Mouse (Mus musculus) splenic B cell, adult 2 months (primary cell): Measurements from ENCODE around the gene Serpinb6c.
"Not testable (repeated sequence)": the region's sequence is repeated elsewhere in the genome, so short reads cannot be mapped to it uniquely, and the experiment has no call there.

Source experiments
- DNase-seq: peaks from one replicate; pipeline ENCODE4 v3.0.0-alpha.2; 2011; ENCODE audit warnings: low read depth, low spot score
- H3K27me3 ChIP-seq: 2 replicates; pipeline ENCODE4 v1.6.1; 2012; ENCODE audit warnings: mild to moderate bottlenecking, low read length, moderate library complexity, mixed read lengths; ENCODE audit not compliant: control insufficient read depth, poor library complexity, insufficient read depth, severe bottlenecking
- H3K36me3 ChIP-seq: 2 replicates; pipeline ENCODE4 v1.6.1; 2012; ENCODE audit warnings: mild to moderate bottlenecking, low read length, moderate library complexity, mixed read lengths; ENCODE audit not compliant: control insufficient read depth, poor library complexity, insufficient read depth, severe bottlenecking

The Serpinb6c gene

GRCm38 (mm10) chr13:33905176-33905954, at the start of gene Serpinb6c:
Gene Serpinb6c, minus strand, starts transcription at chr13:33905708.
- H3K36me3 ChIP-seq: no peaks in the 10 kb centered on the region
- no peak for DNase-seq

GRCm38 (mm10) chr13:33952947-33953346, 47.4 kb upstream of the Serpinb6c start:
- DNase-seq: no peak

More at GRCm38 (mm10) chr13:33905176-33905954, at the start of gene Serpinb6c:
- no peaks in the 10 kb centered on the region for H3K27me3 ChIP-seq

GRCm38 (mm10) chr13:33952075-33952449, 46.6 kb upstream of the Serpinb6c start:
- no peaks in the 10 kb centered on the region for H3K27me3 ChIP-seq
- H3K36me3 ChIP-seq: no peaks in the 10 kb centered on the region
- DNase-seq: no peak

More at GRCm38 (mm10) chr13:33952947-33953346, 47.4 kb upstream of the Serpinb6c start:
- Histone ChIP-seq H3K36me3 (no peaks in the 10 kb centered on the region), H3K27me3 (no peaks in the 10 kb centered on the region)

- no peaks in the 10 kb centered on the region for H3K27me3 ChIP-seq
- DNase-seq: no peak
These were observed 46.0 kb upstream of the Serpinb6c start for GRCm38 (mm10) chr13:33951308-33952074.

DNA sequence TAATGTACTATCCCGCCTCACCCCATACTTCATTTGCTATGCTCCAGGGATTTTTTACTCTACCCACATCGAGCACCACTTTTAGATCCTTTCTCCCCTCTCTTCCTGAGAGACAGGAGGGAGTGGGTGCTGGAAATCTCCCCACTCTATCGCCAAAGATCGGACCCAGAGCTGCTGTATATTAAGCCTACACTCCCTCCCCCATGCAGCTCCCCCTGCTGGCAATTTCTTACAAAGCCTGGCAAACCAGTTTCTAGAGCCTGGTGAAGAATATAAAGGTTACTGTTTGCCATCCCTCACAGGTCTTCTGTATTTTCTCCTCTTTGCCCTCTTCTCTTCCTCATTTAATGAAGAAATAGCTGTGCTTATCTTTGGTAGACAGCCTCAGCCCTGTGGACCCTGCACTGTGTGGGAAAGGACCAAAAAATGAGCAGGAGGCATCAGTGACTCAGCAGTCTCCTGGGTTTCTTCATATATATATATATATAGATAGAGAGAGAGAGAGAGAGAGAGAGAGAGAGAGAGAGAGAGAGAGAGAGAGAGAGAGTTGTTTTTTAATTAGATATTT, 36.8 kb upstream of the Serpinb6c start:
- Histone ChIP-seq H3K27me3 (no peaks in the 10 kb centered on the region), H3K36me3 (no peaks in the 10 kb centered on the region)
- peak; percentile 16 for DNase-seq

More at GRCm38 (mm10) chr13:33951308-33952074, 46.0 kb upstream of the Serpinb6c start:
- H3K36me3 ChIP-seq: no peaks in the 10 kb centered on the region

- no peaks in the 10 kb centered on the region for H3K27me3 ChIP-seq
- no peaks in the 10 kb centered on the region for H3K36me3 ChIP-seq
- no peak for DNase-seq
These were observed 35.8 kb upstream of the Serpinb6c start for GRCm38 (mm10) chr13:33941288-33941808.

- not testable (repeated sequence) for H3K27me3 ChIP-seq, H3K36me3 ChIP-seq, DNase-seq
These were observed 32.1 kb upstream of the Serpinb6c start for GRCm38 (mm10) chr13:33937587-33937986.

GRCm38 (mm10) chr13:33937151-33937550, 31.6 kb upstream of the Serpinb6c start:
- DNase-seq: no peak
- Histone ChIP-seq H3K36me3 (no peaks in the 10 kb centered on the region), H3K27me3 (no peaks in the 10 kb centered on the region)

- DNase-seq: no peak
- Histone ChIP-seq H3K36me3 (no peaks in the 10 kb centered on the region), H3K27me3 (no peaks in the 10 kb centered on the region)
These were observed 30.1 kb upstream of the Serpinb6c start for GRCm38 (mm10) chr13:33935465-33936181.

GRCm38 (mm10) chr13:33934743-33935142, 29.2 kb upstream of the Serpinb6c start:
- no peak for DNase-seq
- H3K27me3 ChIP-seq: no peaks in the 10 kb centered on the region
- no peaks in the 10 kb centered on the region for H3K36me3 ChIP-seq

DNA sequence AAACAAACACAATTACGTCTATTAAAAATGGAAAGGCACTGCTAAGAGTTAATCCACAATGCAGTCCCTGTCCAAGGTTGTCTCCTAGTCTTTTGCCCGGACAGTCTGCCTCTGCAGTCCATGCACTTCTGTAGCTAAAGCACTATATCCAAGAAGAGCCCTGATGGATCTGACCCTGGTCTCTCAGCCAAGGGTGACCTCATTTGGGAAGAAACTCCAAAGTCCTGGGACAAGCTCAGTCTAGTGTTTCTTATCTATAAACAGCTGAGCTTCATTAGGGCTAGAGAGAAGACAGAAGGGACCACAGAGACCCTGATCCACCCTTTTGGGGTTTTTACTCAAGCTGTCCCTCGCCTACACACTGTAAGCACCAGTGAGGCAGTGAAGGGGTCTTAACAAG, 25.4 kb upstream of the Serpinb6c start:
- no peak for DNase-seq
- no peaks in the 10 kb centered on the region for H3K27me3 ChIP-seq
- no peaks in the 10 kb centered on the region for H3K36me3 ChIP-seq

GRCm38 (mm10) chr13:33930281-33930680, 24.8 kb upstream of the Serpinb6c start:
- H3K36me3 ChIP-seq: no peaks in the 10 kb centered on the region
- DNase-seq: no peak
- no peaks in the 10 kb centered on the region for H3K27me3 ChIP-seq

GRCm38 (mm10) chr13:33921699-33922098, 16.2 kb upstream of the Serpinb6c start:
- H3K27me3 ChIP-seq: no peaks in the 10 kb centered on the region
- H3K36me3 ChIP-seq: no peaks in the 10 kb centered on the region
- DNase-seq: no peak

- Histone ChIP-seq H3K36me3 (no peaks in the 10 kb centered on the region), H3K27me3 (no peaks in the 10 kb centered on the region)
- no peak for DNase-seq
These were observed 15.5 kb upstream of the Serpinb6c start for GRCm38 (mm10) chr13:33921041-33921440.
